Mouse (Mus musculus) MEL (cell line): ENCODE measurements around the gene Foxn3. TPM values are rescaled to one million over a fixed set of nuclear protein-coding genes. Genes with fewer than 3 reads are reported as not detected.

Source experiments
- DNase-seq: peaks from one replicate; pipeline ENCODE4 v3.0.0; 2011; ENCODE audit warnings: low read depth, low spot score
- H3K27ac ChIP-seq: 2 replicates; pipeline ENCODE4 v1.5.1; 2012; ENCODE audit warnings: low read depth, mild to moderate bottlenecking, control low read depth, low read length, moderate library complexity; ENCODE audit not compliant: control insufficient read depth
- H3K27me3 ChIP-seq, 2 experiments: fragments of 150-350 bp in 1 of 2; sonication (generic) in 1 of 2; 2 replicates each; pipeline ENCODE4 v1.6.1; 2012; ENCODE audit warnings: low read length in 2 of 2, mild to moderate bottlenecking in 2 of 2, improper control_type of control experiment in 1 of 2, moderate library complexity in 1 of 2; ENCODE audit not compliant: insufficient read depth in 2 of 2, control insufficient read depth in 1 of 2
- H3K36me3 ChIP-seq, 2 experiments: 2 replicates each; pipeline ENCODE4 v1.6.1; 2012 to 2014; ENCODE audit warnings: low read length in 2 of 2, improper control_type of control experiment in 1 of 2, inconsistent platforms in 1 of 2, mild to moderate bottlenecking in 1 of 2; ENCODE audit not compliant: insufficient read depth in 2 of 2, control insufficient read depth in 1 of 2
- H3K4me1 ChIP-seq, 2 experiments: fragments of 150-350 bp in 1 of 2; sonication (generic) in 1 of 2; 2 replicates each; pipeline ENCODE4 v1.6.1; 2012; ENCODE audit warnings: low read length in 2 of 2, improper control_type of control experiment in 1 of 2, mild to moderate bottlenecking in 1 of 2; ENCODE audit not compliant: insufficient read depth in 2 of 2, control insufficient read depth in 1 of 2
- H3K4me3 ChIP-seq, 2 experiments: fragments of 150-350 bp in 1 of 2; sonication (generic) in 1 of 2; 2 replicates each; pipeline ENCODE4 v1.5.1; 2012; ENCODE audit warnings: low read depth in 2 of 2, low read length in 2 of 2, mild to moderate bottlenecking in 2 of 2, moderate library complexity in 2 of 2, control low read depth in 1 of 2, improper control_type of control experiment in 1 of 2; ENCODE audit not compliant: control insufficient read depth in 1 of 2, insufficient read depth in 1 of 2
- H3K79me2 ChIP-seq: 2 replicates; pipeline ENCODE4 v1.6.1; 2012; ENCODE audit warnings: mild to moderate bottlenecking, low read length, moderate library complexity; ENCODE audit not compliant: control insufficient read depth, poor library complexity, insufficient read depth
- H3K9ac ChIP-seq: 2 replicates; pipeline ENCODE4 v1.6.1; 2012; ENCODE audit warnings: low read depth, mild to moderate bottlenecking, control low read depth, low read length, moderate library complexity; ENCODE audit not compliant: control insufficient read depth, poor library complexity, severe bottlenecking
- H3K9me3 ChIP-seq: fragments of 150-350 bp; sonication (generic); replicated peaks from 2 replicates; pipeline ENCODE4 v1.6.1; 2012; ENCODE audit warnings: mild to moderate bottlenecking, low read length, improper control_type of control experiment, moderate library complexity; ENCODE audit not compliant: insufficient read depth
- BHLHE40 ChIP-seq: IDR thresholded peaks from 2 replicates; pipeline ENCODE4 v1.6.1; 2012; ENCODE audit warnings: low read depth, mild to moderate bottlenecking, inconsistent platforms, low read length, improper control_type of control experiment, borderline replicate concordance
- E2F4 ChIP-seq: IDR thresholded peaks from 2 replicates; pipeline ENCODE4 v1.6.1; 2011; ENCODE audit warnings: low read depth, low read length, improper control_type of control experiment, borderline replicate concordance
- ELF1 ChIP-seq: IDR thresholded peaks from 2 replicates; pipeline ENCODE4 v1.6.1; 2014; ENCODE audit warnings: low read depth, mild to moderate bottlenecking, inconsistent platforms, low read length, improper control_type of control experiment, moderate library complexity
- ETS1 ChIP-seq: IDR thresholded peaks from 2 replicates; pipeline ENCODE4 v1.6.1; 2012; ENCODE audit warnings: low read depth, mild to moderate bottlenecking, inconsistent platforms, low read length, improper control_type of control experiment, moderate library complexity
- HCFC1 ChIP-seq: IDR thresholded peaks from 2 replicates; pipeline ENCODE4 v1.6.1; 2012; ENCODE audit warnings: low read depth, mild to moderate bottlenecking, inconsistent platforms, low read length, improper control_type of control experiment, moderate library complexity
- KAT2A ChIP-seq: conservative IDR thresholded peaks from 2 replicates; pipeline ENCODE4 v1.6.1; 2012; ENCODE audit warnings: low read depth, low read length, improper control_type of control experiment, inconsistent platforms
- MAFK ChIP-seq: IDR thresholded peaks from 2 replicates; pipeline ENCODE4 v1.6.1; 2011; ENCODE audit warnings: low read depth, mild to moderate bottlenecking, low read length, improper control_type of control experiment, borderline replicate concordance
- POLR2A ChIP-seq, 2 experiments: IDR thresholded peaks; 2 replicates each; pipeline ENCODE4 v1.6.1; 2011 to 2012; ENCODE audit warnings: low read length in 2 of 2, mild to moderate bottlenecking in 2 of 2, control low read depth in 1 of 2, improper control_type of control experiment in 1 of 2, low read depth in 1 of 2, moderate library complexity in 1 of 2; ENCODE audit not compliant: control insufficient read depth in 1 of 2, insufficient read depth in 1 of 2, poor library complexity in 1 of 2
- POLR2AphosphoS5 ChIP-seq: IDR thresholded peaks from 2 replicates; pipeline ENCODE4 v1.6.1; 2012; ENCODE audit warnings: low read depth, borderline replicate concordance, mild to moderate bottlenecking, inconsistent platforms, low read length, moderate library complexity, mixed read lengths
- SIN3A ChIP-seq: IDR thresholded peaks from 2 replicates; pipeline ENCODE4 v1.6.1; 2012; ENCODE audit warnings: low read length, improper control_type of control experiment, inconsistent platforms
- TCF12 ChIP-seq: IDR thresholded peaks from 2 replicates; pipeline ENCODE4 v1.6.1; 2014; ENCODE audit warnings: low read depth, mild to moderate bottlenecking, inconsistent platforms, low read length, improper control_type of control experiment, moderate library complexity
- USF1 ChIP-seq: IDR thresholded peaks from 2 replicates; pipeline ENCODE4 v1.6.1; 2014; ENCODE audit warnings: low read depth, mild to moderate bottlenecking, inconsistent platforms, low read length, improper control_type of control experiment, moderate library complexity
- USF2 ChIP-seq, 2 experiments: IDR thresholded peaks; 2 replicates each; pipeline ENCODE4 v1.6.1; 2011 to 2012; ENCODE audit warnings: improper control_type of control experiment in 2 of 2, low read length in 2 of 2, borderline replicate concordance in 1 of 2, inconsistent platforms in 1 of 2, low read depth in 1 of 2, mild to moderate bottlenecking in 1 of 2; ENCODE audit not compliant: insufficient read depth in 1 of 2
- ZC3H11A ChIP-seq: IDR thresholded peaks from 2 replicates; pipeline ENCODE4 v1.6.1; 2012; ENCODE audit warnings: low read depth, mild to moderate bottlenecking, inconsistent platforms, low read length, improper control_type of control experiment
- ZKSCAN1 ChIP-seq: IDR thresholded peaks from 2 replicates; pipeline ENCODE4 v1.6.1; 2012; ENCODE audit warnings: low read depth, mild to moderate bottlenecking, inconsistent platforms, low read length, improper control_type of control experiment, moderate library complexity
- polyA plus RNA-seq, 2 experiments: library from polyadenylated mRNA; stranded (reverse) in 1 of 2; unstranded in 1 of 2; fragments of >175 nt in 1 of 2; fragments of >200 nt in 1 of 2; gene quantifications; 2 replicates each; pipeline versions ENCODE4 v1.2.1 to v1.2.4; 2012; ENCODE audit warnings: low replicate concordance in 2 of 2, low read depth in 1 of 2; ENCODE audit not compliant: insufficient read length in 2 of 2, insufficient read depth in 1 of 2, missing spikeins in 1 of 2
- total RNA-seq: library from RNA; depleted of rRNA; stranded (reverse); fragments of 300-350 nt; gene quantifications from 2 replicates; pipeline ENCODE4 v1.2.3, GENCODE M21; 2012

Gene Foxn3
- total and polyA plus RNA-seq, 3 experiments = 15.5 to 22.8 TPM; not detected in 1

GRCm38 (mm10) chr12:99563219-99564059, at the start of gene Foxn3 (continued):
- TF ChIP-seq BHLHE40 (no peak), TCF12 (peak; percentile 59; the same call in 1 of the 2 replicates), USF2 (IDR thresholded peaks at IDR 0.05; ENCODE audit: borderline replicate concordance in 1 of 2, insufficient read depth in 1 of 2, low read depth in 1 of 2, low read length in 2 of 2) (no peak), HCFC1 (peak; percentile 63)

GRCm38 (mm10) chr12:99612181-99612871, 48.9 kb upstream of the Foxn3 start:
- Histone ChIP-seq H3K27ac (no peak overlapping the region), H3K36me3 (no peaks in the 10 kb centered on the region), H3K9me3 (no peaks in the 10 kb centered on the region), H3K4me1 (no peaks in the 10 kb centered on the region), H3K79me2 (no peaks in the 10 kb centered on the region), H3K27me3 (no peaks in the 10 kb centered on the region; a peak in 1 of 4 replicates), H3K9ac (no peak overlapping the region), H3K4me3 (no peak overlapping the region)
- DNase-seq = no peak
- no peak for TF ChIP-seq HCFC1
- TF ChIP-seq ELF1 = no peak

- Histone ChIP-seq H3K36me3 (no peaks in the 10 kb centered on the region), H3K9me3 (no peaks in the 10 kb centered on the region), H3K4me3 (no peak overlapping the region), H3K27ac (no peak overlapping the region), H3K4me1 (no peaks in the 10 kb centered on the region), H3K9ac (no peak overlapping the region), H3K27me3 (no peaks in the 10 kb centered on the region), H3K79me2 (no peaks in the 10 kb centered on the region)
- TF ChIP-seq USF2 (IDR thresholded peaks at IDR 0.05; ENCODE audit: borderline replicate concordance in 1 of 2, insufficient read depth in 1 of 2, low read depth in 1 of 2, low read length in 2 of 2) (no peak), SIN3A (no peak)
- DNase-seq = no peak
These were observed 47.5 kb upstream of the Foxn3 start for GRCm38 (mm10) chr12:99610868-99611267.

GRCm38 (mm10) chr12:99610069-99610815, 46.9 kb upstream of the Foxn3 start:
- Histone ChIP-seq H3K27ac (no peak overlapping the region), H3K36me3 (no peaks in the 10 kb centered on the region), H3K9ac (no peak overlapping the region), H3K4me1 (no peaks in the 10 kb centered on the region), H3K9me3 (no peaks in the 10 kb centered on the region)
- TF ChIP-seq POLR2AphosphoS5 (no peak), HCFC1 (no peak), ZKSCAN1 (no peak), USF1 (no peak), POLR2A (IDR thresholded peaks at IDR 0.05; ENCODE audit: control insufficient read depth in 1 of 2, insufficient read depth in 1 of 2, low read depth in 1 of 2, low read length in 2 of 2, poor library complexity in 1 of 2) (no peak), USF2 (IDR thresholded peaks at IDR 0.05; ENCODE audit: borderline replicate concordance in 1 of 2, insufficient read depth in 1 of 2, low read depth in 1 of 2, low read length in 2 of 2) (no peak), KAT2A (no peak), ZC3H11A (no peak), ELF1 (no peak), BHLHE40 (no peak), E2F4 (no peak), ETS1 (no peak), MAFK (no peak)
- TF ChIP-seq, all 39 proteins: peak for 0
- Histone ChIP-seq H3K27me3 (no peaks in the 10 kb centered on the region), H3K4me3 (no peak overlapping the region), H3K79me2 (no peaks in the 10 kb centered on the region)
- DNase-seq = no peak
